Mouse (Mus musculus) bone marrow macrophage, adult 2 months (primary cell): ENCODE data around the gene Cyp2d9.

Source experiments
- CTCF ChIP-seq: IDR thresholded peaks from 2 replicates; pipeline ENCODE4 v1.5.1; 2012; ENCODE audit warnings: low read depth, mild to moderate bottlenecking, low read length, moderate library complexity
- POLR2A ChIP-seq: IDR thresholded peaks from 2 replicates; pipeline ENCODE4 v1.6.1; 2012; ENCODE audit warnings: mild to moderate bottlenecking, low read depth, low read length, borderline replicate concordance

GRCm38 (mm10) chr15:82407536-82407935 is 25.7 kb upstream of the Cyp2d9 start:
- no peak for TF ChIP-seq CTCF
- no peak for TF ChIP-seq POLR2A
